Mouse (Mus musculus): ENCODE measurements around the gene Gng11.

DNA sequence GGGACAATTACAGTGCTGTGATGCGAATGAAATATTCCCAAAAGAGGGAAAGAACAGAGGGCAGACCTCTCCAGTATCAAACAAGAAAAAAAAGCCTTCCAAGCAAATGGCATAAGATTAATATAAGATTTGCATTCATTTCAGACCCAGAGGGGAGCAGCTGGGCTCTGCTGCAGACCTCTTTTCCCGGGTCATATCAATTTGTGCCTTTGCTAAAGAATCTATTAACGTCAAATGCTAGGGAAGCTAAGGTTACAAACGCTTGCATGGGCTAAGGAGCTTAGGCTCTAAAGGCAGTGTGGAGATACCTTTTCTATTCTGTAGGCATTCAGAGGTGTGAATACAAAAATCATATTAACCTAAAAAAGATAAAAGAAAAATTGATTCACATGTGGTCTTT, 48.7 kb upstream of the Gng11 start:
- no peak for TF ChIP-seq CTCF (IDR thresholded peaks at IDR 0.05; ENCODE audit: control insufficient read depth, insufficient read depth, low read length)
- no peak for TF ChIP-seq POLR2A (IDR thresholded peaks at IDR 0.05; ENCODE audit: borderline replicate concordance, control insufficient read depth, low read depth, low read length)

Measured in bone marrow, adult 2 months (tissue).